Mouse (Mus musculus) neutrophil, adult 83 days (primary cell): ENCODE measurements around the gene Defa36. TPM values are rescaled to one million over a fixed set of nuclear protein-coding genes. Genes with fewer than 3 reads are reported as not detected.

Experiments used
- total RNA-seq, 2 experiments: library from RNA; stranded (reverse); gene quantifications; one replicate each; pipeline ENCODE4 v1.2.4; 2023

Gene Defa36
- not detected for total RNA-seq

DNA sequence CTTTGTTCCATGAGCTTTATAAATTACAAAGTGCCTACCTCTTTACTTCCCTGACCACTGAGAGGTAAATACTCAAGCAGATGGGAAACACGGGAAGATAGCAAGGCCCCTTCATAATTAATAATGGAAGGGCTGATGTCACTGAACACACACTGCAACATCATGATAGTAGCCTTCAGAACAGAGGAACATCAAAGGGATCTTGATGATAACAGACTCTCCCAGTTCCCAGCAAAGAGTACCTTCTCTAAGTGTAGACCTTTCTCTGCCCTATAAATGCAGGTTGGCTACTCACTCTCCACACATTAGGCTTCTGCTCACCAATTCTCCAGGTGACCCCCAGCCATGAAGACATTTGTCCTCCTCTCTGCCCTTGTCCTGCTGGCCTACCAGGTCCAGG lies at the start of gene Defa36:
Gene Defa36, plus strand, starts transcription at position 301 of the 400 bp plus-strand sequence.

GRCm38 (mm10) chr8:21378215-21378614 lies 49.0 kb upstream of the Defa36 start, which contains the start of gene Defa2:
TSS of gene Defa2 (plus strand) at chr8:21378515.

DNA sequence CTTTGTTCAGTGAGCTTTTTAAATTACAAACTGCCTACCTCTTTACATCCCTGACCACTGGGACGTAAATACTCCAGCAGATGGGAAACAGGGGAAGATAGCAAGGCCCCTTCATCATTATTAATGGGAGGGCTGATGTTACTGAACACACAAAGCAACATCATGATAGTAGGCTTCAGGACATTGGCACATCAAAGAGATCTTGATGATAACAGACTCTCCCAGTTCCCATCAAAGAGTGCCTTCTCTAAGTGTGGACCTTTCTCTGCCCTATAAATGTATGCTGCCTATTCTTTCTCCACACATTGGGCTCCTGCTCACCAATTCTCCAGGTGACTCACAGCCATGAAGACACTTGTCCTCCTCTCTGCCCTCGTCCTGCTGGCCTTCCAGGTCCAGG lies 35.7 kb upstream of the Defa36 start, which contains the start of gene Defa33:
Gene Defa33, plus strand, starts transcription at position 301 of the 400 bp plus-strand sequence.

DNA sequence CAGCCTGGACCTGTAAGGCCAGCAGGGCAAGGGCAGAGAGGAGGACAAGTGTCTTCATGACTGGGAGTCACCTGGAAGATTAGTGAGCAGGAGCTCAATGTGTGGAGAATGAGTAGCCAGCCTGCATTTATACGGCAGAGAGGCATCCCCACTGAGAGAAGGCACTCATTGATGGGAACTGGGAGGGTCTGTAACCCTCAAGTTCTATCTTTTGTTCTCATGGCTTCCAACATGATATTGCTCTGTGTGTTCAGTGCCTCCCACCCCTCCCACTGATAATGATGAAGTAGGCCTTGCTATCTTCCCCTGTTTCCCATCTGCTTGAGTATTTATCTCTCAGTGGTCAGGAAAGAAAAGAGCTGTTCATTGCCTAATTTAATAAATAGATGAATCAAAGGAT lies 29.2 kb downstream of the Defa36 start, which contains the start of gene Gm7849:
Gene Gm7849, minus strand, starts transcription at position 101 of the 400 bp plus-strand sequence.

Other genes starting within 250 kb of the Defa36 start
- gene Defa31, start 235.8 kb upstream of the Defa36 start, total RNA-seq, result not detected
- not detected for gene Gm15293, start 225.8 kb upstream of the Defa36 start, total RNA-seq
- not detected for gene Gm15292, start 177.7 kb upstream of the Defa36 start, total RNA-seq
- gene Defa27, start 111.9 kb upstream of the Defa36 start, total RNA-seq, result not detected
- not detected for gene Defa29, start 100.4 kb upstream of the Defa36 start, total RNA-seq
- gene Defa2, start 48.9 kb upstream of the Defa36 start, total RNA-seq, result not detected
- gene Defa33, start 35.6 kb upstream of the Defa36 start, total RNA-seq, result not detected
- not detected for gene Gm7849, start 29.1 kb downstream of the Defa36 start, total RNA-seq
- gene Defa20, start 81.8 kb downstream of the Defa36 start, total RNA-seq, result not detected
- gene Defa32, start 101.6 kb downstream of the Defa36 start, total RNA-seq, result not detected
- not detected for gene Defa37, start 138.0 kb downstream of the Defa36 start, total RNA-seq
- not detected for gene Defa28, start 155.6 kb downstream of the Defa36 start, total RNA-seq
- not detected for gene Gm7861, start 167.1 kb downstream of the Defa36 start, total RNA-seq
- not detected for gene Defa26, start 190.8 kb downstream of the Defa36 start, total RNA-seq
- gene Defa17, start 228.4 kb downstream of the Defa36 start, total RNA-seq, result not detected
- gene Defa34, start 238.4 kb downstream of the Defa36 start, total RNA-seq, result not detected